Mouse (Mus musculus) spleen, adult 2 months (tissue): ENCODE measurements around the gene Rab11a.

Experiments used
- CTCF ChIP-seq: fragments of 200-500 bp; IDR thresholded peaks from 2 replicates; pipeline ENCODE4 v1.5.1; 2011; ENCODE audit warnings: mild to moderate bottlenecking, inconsistent platforms; ENCODE audit not compliant: insufficient read depth, insufficient read length, insufficient replicate concordance; ENCODE audit errors: extremely low read depth
- POLR2A ChIP-seq: fragments of 200-500 bp; IDR thresholded peaks from 2 replicates; pipeline ENCODE4 v1.6.1; 2011; ENCODE audit warnings: low read depth, low read length, inconsistent platforms

DNA sequence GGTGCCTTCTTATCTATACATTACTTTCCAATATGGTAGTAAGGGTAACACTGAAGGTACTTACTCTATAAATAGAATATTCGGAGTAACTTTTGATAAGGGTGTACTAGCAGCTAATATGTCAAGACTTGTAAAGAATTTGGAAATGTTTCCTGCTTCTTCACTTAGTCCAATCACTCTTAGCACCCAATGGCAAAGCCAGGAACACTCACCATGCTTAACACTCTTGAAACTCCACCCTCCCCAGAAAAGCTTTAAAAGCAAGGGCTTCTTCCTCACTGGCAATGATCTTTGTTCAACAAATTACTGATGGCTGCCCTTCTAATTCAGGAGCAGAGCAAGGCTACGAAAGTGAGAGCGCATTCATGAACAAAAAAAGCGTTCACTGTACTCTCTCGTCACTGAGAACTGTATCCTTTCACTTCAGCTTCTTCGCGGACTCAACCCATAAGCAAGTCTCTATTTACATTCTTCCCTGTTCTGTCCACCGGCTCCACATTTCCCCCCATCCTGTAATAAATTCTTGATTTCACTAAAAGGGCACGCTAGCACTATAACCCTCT is 1.4 kb downstream of the Rab11a start:
- TF ChIP-seq POLR2A (no peak), CTCF (no peak)
